Mouse (Mus musculus) CH12F3 (cell line): ENCODE results near the gene Il10rb.
"Not testable (repeated sequence)": the region's sequence is repeated elsewhere in the genome, so short reads cannot be mapped to it uniquely, and the experiment has no call there.

Experiments
- in situ Hi-C: fragments of 300-500 bp; cut with MboI; formaldehyde crosslinking; loops from 2 replicates; pipeline ENCODE4 v1.14.3; 2020; ENCODE audit warnings: low sequenced_read_pairs

The Il10rb gene

GRCm38 (mm10) chr16:91413102-91413844, 7.3 kb downstream of the Il10rb start:
- in situ Hi-C loops: no loop called here

GRCm38 (mm10) chr16:91415391-91416189, 9.6 kb downstream of the Il10rb start:
- in situ Hi-C loops: no loop called here

GRCm38 (mm10) chr16:91416357-91416756, 10.4 kb downstream of the Il10rb start:
- in situ Hi-C loops: no loop called here

GRCm38 (mm10) chr16:91416938-91417337, 11.0 kb downstream of the Il10rb start:
- in situ Hi-C loops: no loop called here

GRCm38 (mm10) chr16:91418531-91418930, 12.6 kb downstream of the Il10rb start:
- in situ Hi-C loops: no loop called here

GRCm38 (mm10) chr16:91425816-91426215, 19.9 kb downstream of the Il10rb start:
- in situ Hi-C loops: no loop called here

GRCm38 (mm10) chr16:91426586-91426985, 20.6 kb downstream of the Il10rb start:
- in situ Hi-C loops: no loop called here

- in situ Hi-C loops: no loop called here
These were observed 21.5 kb downstream of the Il10rb start for GRCm38 (mm10) chr16:91427461-91427860.

- in situ Hi-C loops: no loop called here
These were observed 22.4 kb downstream of the Il10rb start for GRCm38 (mm10) chr16:91428259-91428865.

- in situ Hi-C loops: no loop called here
These were observed 26.9 kb downstream of the Il10rb start for GRCm38 (mm10) chr16:91432720-91433328.

- in situ Hi-C loops: no loop called here
These were observed 27.5 kb downstream of the Il10rb start for GRCm38 (mm10) chr16:91433329-91433933.

- in situ Hi-C loops: no loop called here
These were observed 28.2 kb downstream of the Il10rb start for GRCm38 (mm10) chr16:91434119-91434518.

GRCm38 (mm10) chr16:91438081-91438480, 32.1 kb downstream of the Il10rb start:
- in situ Hi-C loops: no loop called here

- in situ Hi-C loops: not testable (repeated sequence)
These were observed 32.6 kb downstream of the Il10rb start for GRCm38 (mm10) chr16:91438599-91438998.

- in situ Hi-C loops: no loop called here
These were observed 35.4 kb downstream of the Il10rb start for GRCm38 (mm10) chr16:91441366-91441765.

GRCm38 (mm10) chr16:91441811-91442240, 35.9 kb downstream of the Il10rb start:
- in situ Hi-C loops: no loop called here

GRCm38 (mm10) chr16:91442446-91442845, 36.5 kb downstream of the Il10rb start:
- in situ Hi-C loops: no loop called here

GRCm38 (mm10) chr16:91443211-91443611, 37.2 kb downstream of the Il10rb start:
- in situ Hi-C loops: no loop called here

- in situ Hi-C loops: no loop called here
These were observed 38.9 kb downstream of the Il10rb start for GRCm38 (mm10) chr16:91444847-91445246.

- in situ Hi-C loops: no loop called here
These were observed 39.6 kb downstream of the Il10rb start for GRCm38 (mm10) chr16:91445566-91445965.
